Mouse (Mus musculus): ENCODE measurements around the gene Wipi1.

Wipi1 gene

DNA sequence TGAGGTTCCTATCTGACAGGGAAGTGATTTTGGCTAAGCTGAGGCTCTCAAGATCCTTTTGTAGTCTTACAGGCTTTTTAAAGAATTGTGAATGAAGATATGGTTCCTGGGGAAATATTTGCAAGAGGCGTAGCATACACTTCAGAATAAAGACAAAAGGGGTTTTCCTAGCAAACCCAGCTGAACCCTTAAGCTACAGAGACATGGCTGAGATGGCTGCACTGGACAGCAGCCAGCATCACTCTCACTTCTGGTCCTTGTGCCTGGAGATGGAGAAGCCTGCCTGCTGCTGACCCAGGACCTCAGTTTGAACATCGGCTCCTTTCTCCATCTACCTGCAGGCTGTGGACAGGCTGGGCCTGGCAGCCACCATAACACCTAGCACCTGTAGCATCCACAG, 37.2 kb downstream of the Wipi1 start:
- DNase-seq = no peak

DNA sequence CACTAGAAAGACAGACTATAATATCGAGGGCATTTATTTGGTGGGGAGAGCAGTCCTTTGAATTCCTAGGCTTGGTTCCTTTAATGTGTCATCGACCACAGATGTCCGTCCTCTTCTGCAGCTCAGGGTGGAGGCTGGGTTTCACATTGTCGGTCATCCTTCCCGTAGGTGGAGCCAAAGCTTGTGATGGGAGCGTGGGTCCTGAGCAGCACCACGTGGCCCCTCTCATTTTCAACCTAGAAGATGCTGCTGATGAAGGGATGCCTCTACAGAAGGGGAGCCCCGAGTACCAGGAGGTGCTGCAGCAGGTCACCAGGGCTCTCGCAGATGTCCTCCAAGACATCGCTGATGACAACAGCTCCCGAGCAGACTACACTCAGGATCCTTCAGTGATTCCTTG, 39.7 kb downstream of the Wipi1 start:
- DNase-seq = no peak

DNA sequence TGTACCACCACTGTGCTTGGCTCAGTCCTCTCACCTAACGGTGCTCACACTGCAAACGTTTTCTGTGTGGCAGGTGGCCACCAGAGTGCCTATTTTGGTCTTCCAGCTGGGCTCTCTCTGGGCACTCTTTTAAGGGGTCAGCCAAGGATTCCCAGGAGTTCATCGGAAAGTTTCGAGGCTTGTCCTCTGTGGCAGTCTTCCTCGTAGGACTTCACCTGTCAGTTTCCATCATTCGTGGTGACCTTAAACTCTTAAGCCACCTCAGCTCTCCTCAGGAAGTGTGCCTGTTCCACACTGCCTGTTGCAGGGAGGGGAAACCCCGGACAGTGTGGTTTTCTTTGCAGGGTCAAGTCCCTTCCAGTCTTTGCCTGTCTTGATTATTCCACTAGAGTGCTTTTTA, 42.0 kb downstream of the Wipi1 start:
- no peak for DNase-seq

DNA sequence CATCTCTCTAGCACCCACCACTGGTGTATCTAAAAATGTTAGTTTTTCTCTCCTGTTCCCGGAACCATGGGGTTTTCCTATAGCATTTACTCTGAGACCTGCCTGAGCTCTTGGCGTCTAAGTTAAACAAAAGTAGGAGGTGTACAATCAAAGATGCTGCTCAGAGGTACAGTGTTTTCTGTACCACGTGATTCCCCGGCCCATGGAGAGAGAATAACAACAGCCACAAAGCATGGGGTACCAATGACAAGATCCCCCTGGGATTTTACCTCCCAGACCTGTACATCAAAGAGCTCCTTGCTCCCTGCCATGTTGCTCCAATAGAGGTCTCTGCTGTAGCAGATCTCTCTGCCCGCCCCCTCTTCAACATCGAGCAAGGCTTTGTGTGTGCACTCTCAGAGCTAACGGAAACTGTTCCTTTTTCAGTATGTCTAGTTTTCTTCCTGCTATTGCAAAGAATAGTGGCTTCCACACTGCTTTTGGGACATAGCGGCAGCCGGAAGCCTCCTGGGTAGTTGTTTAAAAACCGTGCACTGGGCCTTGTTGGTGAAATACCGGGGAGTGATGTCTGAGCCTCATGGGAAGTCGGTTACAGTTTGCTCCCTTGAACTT, 42.7 kb downstream of the Wipi1 start:
- no peak for DNase-seq

DNA sequence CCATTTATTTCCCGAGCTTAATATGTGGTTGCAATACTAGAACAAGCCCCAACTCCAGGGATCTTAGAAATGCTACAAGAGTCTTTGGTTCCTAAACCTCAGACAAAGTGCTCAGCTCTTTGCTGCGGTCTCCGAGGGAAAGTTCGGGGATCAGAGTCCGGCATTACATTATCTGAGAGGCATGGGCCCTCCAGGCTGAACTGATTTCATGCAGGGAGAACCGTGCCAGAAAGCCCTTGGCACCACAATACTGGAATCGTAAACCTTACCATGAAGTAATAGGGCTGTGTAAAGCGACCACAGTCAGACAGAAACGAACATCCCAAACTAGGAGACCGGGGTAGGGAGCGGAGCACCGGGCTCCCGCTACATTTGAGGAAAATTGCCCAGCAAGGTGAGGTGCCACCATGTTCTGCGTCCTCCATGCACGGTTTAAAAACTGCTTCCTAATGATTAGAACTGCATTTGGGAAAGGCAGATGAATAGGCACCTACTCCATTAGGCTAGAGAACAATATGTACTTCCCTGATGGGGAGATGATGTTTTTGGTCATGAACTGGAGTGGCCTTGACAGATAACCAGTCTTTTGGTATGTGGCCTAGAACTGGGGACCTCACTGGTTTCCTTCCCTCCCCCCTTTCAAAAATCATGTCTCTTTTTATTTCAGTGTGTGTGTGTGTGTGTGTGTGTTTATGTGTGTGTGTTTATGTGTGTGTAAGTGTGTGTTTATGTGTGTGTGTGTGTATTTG, 47.1 kb downstream of the Wipi1 start:
- DNase-seq = no peak

DNA sequence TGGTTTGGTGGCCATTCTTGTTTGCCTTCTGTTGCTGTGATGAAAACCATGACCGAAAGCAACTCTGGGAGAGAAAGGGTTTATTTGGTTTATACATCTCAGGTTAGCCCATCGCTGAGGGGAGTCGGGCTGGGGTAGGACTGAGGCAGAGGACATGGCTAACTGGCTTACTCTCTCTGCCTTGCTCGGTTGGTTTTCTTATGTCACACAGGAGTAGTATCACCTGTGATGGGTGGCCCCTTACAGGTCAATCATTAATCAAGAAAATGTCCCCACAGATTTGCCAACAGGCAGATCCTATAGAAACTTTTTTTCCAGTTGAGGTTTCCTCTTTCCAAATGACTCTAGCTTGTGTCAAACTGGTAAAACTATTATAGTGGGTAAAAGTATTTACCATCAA, 48.1 kb downstream of the Wipi1 start:
- DNase-seq = no peak

DNA sequence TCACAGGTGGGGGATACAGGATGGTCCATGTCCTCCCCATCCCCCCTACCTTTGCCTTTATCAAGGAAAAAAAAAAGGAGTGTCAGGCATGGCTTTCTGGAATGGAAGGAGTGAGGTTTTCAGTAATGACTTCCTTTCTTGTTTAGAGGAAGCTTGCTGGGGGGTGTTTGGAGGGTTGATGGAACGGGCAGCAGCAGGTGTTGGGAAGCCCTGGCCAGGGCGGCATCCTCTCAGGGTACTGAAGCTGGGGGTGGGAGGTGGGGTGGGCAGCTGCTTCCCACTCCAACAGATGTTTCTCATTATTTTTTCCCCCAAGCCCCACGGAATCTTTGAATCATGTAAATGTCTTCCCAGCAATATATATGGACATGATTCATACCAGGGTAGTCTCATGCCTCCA, 50.3 kb downstream of the Wipi1 start:
- no peak for DNase-seq

DNA sequence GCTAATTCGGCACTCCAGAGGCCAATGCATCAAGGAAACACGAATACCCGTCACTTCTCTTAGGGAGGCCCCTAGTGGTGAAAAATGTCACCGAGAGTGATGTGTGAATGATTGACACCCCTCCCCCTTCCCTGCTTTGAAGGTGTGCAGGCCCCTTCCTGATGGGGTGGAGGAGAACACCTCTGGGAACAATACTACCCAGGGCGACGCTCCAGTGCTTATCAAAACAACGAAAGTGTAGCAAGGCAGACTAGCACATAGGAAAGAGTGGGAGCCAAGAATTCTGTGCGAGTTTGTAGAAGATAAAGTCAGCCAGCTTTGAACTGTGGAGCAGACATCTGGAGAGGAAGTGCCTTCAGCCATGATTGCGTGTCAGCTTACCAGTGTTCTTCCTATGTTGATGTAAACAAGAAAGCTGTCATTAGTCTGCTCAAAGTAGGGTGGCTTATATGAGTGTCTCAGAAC, 50.9 kb downstream of the Wipi1 start:
- no peak for DNase-seq

DNA sequence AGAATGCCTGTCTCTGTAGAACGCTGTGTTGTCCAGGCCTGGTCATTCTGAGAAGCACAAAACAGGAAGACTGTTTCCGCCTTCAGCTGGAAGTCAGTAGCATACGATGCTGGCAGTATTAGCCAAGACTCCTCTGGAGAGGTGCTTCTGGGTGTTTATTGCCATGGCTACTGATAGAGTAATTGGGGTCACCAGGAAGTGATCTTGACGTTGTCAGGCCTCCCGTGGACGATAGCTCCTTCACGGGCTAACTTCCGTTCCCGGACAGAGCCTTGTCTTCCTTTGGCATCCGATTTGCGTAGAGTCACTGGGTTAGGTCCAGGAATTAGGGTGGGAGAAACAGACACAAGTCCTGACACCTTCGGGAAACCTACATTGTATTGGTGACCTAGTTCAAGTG, 52.5 kb downstream of the Wipi1 start:
- DNase-seq = no peak

DNA sequence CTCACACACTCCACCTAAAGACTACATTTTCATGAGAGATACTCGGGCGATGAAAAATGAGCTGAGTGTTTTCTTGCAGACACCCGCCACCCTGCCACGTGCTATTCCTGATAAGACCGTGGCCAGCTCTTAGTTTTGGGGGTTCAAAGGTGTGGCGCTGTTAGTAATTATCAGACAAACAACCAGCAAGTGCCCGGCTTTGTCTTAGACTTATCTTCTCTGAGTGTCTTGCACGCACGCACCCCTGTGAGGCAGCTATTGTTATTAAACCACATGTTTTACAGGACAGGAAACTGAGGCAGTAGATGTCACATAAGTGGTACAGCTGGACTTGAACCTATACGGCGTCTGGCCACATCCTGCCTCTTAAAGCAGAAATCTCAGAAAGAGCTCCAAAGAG, 54.3 kb downstream of the Wipi1 start:
- no peak for DNase-seq

DNA sequence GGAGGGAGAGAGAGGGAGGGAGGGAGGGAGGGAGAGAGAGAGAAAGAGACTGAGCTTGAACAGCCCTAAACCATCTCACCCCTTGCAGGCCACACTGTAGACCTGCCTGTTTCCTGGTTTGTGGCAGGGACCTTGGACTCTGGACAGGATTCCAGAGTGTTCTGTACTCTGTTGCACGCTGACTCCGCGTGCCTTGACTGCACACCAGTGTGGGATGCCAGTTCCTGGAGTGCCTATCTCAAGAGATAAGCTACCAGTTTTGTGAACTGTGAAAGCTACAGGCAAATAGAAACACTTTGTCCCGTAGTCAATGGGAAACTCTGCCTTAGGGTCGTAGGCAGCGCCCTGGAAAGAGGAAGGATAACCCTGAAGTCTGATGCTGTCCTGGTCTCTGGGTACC, 55.6 kb downstream of the Wipi1 start:
- no peak for DNase-seq

DNA sequence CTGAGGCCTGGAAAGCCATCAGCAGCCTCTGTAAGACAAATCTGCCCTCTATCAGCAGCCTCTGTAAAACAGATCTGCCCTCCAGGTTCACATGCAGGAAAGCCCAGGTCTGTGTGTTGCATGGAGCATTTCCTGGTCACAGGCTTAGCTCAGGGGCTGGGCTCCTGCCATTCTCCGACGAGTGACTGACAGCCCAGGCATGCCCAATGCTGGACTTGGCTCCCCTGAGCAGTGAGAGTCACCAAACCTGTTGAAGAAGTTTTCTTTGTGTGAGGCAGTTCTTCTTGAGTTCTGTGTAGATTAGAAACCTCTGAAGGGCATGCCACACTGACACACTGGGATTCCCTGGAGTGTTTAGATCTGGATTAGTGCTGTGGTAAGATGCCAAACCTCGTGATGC, 57.3 kb downstream of the Wipi1 start:
- no peak for DNase-seq

DNA sequence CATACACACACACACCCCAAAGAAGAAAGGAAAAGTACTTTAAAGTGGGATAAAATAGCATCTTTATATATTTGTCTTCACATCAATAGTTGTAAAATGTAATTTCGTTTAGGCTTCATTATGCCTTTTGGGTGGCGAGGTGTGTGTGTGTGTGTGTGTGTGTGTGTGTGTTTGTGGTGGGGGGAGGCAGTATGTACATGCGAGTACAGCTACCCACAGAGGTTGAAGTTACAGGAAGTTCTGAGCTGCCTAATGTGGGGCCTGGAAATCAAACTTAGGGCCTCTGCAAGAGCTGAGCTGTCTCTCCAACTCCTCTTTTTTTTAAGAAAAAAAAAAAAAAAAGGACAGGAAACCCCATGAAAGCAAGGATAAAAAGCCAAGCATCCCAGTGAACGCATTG, 57.8 kb downstream of the Wipi1 start:
- DNase-seq = no peak

DNA sequence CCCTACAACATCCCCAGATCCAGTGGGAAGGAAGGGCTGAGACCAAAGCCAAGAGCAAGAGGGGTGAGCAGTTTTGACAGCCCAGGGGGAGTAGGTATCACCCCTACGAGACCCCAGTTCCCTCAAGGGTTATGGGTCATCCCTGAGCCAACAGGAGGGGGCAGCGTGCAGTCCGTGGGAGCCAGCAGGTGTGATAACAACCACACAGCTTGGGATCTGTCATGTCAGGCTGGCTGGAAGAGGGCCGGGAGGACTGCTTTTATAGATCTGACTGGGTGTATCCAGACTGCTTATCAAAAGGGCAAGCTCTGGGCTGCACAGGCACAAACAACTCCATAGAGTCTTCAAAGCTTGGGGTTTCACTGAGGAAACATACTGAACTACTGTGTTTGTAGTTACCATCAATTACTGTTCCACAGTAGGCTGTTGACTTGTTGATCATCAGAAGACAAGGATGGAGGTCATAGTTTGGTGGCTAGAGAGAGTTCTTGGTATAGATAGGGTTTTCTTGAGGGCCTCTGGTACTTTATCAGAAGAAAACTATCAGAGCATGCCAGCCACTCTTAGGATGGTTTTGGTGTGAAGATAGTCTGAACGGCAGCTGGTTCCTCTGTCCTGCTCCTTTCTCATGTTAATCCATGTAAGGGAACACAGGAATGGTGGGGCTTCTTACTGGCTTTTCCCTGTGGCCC, 62.0 kb downstream of the Wipi1 start:
- DNase-seq = no peak

DNA sequence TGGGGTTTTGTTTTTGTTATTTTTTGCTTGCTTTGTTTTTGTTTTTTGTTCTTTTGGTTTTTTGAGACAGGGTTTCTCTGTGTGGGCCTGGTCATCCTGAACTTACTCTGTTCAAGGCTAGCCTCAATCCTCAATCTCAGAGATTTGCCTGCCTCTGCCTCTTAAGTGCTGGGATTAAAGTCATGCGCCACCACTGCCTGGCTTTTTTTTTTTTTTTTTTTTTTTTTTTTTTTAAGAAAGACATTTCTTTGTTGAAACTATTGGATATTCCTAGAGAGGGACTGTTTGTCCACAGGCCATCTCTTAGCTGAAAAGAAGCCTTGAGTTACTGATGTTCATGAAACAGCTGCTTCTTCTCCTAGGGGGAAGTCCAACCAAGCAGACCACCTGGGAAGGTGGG, 64.1 kb downstream of the Wipi1 start:
- no peak for DNase-seq

DNA sequence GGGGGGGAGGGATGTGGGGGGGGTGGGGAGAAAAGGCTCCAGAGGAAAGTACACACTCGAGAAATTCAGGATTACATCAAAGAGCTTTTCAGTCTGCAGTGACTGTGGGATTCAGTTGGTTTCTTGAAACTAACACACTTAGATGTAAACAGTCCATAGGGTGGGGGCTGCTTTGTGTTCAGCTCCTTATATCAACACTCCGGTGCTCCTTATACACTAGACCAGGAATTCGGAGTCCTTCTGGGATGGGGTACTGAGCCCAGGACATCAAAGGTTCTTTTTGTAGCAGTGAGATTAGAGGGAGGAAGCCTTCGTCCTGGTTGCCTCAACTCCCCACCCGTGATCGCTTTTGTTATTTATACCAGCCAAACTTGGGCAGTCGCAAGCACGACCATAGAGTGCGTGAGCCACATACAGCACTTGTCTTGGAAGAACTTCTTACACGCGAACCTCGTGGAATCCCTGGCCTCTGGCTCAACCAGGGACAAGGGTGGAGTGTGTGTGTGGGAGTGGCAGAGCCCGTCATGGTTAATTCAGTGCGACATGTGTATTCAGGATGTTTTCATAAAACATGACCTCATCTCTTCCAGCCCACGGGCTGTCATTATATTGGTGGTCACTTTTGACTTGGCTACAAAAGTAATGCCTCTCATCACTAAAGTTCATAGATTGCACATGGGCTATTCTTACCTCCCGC, 65.3 kb downstream of the Wipi1 start:
- DNase-seq = no peak

DNA sequence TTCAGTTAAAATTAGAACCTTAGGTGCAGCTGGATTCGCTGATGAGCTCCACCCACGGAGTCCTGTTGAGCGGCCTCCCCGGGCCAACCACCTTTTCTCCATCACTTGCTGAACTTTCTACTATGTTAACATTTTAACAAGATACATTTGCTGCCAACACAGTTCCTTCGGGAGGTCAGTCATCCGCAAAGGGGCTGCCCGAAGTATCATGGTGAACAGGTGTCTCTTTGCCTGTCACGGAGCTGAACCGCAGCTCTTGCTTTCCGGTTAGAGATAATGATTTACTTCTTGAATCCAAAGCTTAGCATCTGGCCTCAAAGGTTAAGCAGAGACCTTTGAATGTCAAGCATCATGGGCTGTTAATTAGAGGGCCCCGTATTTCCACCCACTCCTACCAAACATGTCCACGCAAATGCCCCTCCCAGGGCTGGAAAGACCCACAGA, 66.0 kb downstream of the Wipi1 start:
- DNase-seq = no peak

DNA sequence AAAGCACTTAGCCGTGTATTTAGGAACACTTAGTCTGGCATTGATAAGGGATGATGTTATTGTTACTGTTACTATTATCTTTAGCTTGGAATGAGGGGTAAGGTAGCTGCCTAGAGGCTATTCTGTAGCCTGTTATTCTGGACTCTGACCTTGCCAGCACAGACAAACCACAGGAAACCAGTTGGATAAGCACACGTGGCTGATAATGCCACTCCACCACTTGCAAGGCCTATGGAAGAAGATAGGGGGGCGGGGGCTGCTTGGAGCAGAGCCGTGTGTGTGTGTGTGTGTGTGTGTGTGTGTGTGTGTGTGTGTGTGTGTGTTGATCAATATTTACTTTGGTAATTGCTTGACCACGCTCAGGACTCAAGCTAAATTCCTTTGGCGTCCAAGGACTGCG, 66.5 kb downstream of the Wipi1 start:
- no peak for DNase-seq

DNA sequence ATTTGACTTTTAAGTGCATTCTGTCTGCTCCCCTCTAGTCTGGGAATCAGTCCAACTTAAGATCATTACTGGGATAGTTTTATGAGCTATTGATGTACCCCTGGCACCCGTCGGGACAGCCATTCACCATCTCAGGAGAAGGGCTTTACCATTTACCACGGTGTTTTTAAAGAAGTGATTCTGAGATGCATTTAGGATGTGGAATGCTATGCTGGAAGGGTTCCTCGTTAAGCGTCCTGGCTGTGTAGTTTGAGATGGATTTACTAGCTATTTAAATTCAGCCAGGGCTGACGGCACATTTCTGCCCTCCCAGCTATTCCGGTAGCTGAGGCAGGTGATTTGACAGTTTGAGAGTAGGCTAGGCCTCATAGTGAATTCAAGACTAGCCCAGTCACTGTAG, 67.3 kb downstream of the Wipi1 start:
- DNase-seq = no peak

DNA sequence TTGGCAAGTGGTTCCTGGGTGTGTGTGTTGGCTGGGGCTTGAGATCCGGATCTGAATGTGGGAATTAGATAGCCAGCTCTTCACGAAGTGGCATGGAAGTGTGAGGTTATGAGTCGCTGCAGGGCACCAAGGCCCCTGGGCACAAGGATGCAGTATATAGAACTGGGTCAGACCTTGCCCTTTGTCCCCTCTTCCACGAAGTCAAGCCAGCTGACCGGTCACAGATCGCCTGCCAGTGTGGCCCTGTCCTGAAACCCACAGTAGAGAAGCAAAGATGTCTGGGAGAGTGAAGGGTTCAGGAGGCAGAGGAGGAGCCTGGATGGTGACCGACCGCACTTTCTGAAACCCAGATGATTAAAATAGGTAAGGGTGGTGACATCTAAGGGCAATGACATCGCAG, 68.3 kb downstream of the Wipi1 start:
- no peak for DNase-seq

DNA sequence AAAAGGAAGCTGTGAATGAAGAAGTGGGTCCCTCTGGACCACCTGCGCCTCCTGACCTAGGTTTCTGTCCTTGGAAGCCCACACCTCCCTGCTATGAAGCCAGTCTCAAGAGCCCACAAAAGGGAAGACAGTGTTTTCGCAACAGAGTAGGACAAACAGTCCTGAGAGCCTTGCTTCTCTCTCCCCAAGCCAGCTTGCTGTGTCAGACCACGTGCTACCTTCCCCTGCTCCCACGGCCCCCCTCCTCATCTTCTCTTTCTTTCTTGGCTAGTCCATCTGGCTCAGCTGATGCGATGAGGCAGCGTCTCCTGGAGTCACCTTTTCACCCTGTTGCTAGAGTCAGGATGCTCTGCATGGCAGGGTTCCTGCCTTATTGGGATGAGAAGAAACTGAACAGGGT, 72.5 kb downstream of the Wipi1 start:
- no peak for DNase-seq

DNA sequence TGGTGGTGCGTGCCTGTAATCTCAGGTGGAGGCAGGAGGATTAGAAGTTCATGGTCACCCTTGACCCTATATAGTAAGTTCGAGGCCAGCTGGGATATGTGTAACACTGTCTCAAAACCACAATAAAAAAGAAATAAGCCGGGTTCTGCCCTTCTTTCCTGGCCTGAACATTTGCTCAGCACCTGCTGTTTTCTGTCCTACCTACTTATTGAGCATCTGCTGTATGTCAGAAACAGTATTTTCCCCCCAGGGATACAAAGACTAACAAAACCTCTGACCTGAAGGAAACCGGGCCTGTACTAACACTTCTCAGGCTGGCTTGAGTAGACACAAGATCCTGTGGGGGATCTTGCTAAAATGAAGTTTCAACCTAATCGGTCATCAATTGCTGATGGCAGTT, 74.8 kb downstream of the Wipi1 start:
- no peak for DNase-seq

DNA sequence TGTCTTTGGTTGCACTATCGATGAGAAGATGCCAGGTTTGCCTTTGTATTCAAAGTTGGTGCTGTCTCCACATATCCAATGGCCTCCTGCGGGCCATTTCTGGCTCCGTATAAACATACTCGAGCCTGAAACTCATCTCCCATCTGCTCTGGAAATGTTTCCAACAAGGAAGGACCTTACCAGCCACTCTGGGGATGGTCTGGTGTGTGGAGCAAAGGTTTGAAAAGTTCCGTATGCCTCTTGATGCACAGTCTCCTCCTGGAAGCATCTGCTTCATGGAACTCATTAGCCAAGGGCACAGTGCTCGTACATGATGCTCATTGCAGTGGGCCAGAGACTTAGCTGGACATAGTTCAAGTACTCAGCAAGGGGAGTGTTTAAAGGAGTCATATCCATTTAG, 75.8 kb downstream of the Wipi1 start:
- peak; percentile 48 for DNase-seq

DNA sequence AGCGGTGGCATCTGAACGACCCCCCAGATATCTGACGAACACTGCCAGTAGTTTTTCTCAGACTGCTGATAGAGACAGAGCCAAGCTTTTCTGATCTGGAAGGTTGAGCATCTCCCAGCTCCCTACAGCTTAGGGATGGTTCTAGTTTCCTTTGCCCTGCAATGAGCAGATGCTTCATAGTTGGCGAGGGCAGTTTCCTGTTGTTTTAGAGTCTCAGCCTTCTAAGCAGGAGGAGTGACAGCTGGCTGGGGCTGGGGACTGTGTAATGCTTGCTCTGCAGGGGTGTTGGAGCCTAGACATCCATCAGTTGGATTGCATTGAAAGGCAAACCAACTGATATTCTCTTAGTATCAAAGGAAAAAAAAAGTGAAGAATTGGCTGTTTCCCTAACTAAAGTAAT, 81.7 kb downstream of the Wipi1 start:
- DNase-seq = no peak
